Mouse (Mus musculus): Measurements from ENCODE around the gene Ctsw.

The Ctsw gene

DNA sequence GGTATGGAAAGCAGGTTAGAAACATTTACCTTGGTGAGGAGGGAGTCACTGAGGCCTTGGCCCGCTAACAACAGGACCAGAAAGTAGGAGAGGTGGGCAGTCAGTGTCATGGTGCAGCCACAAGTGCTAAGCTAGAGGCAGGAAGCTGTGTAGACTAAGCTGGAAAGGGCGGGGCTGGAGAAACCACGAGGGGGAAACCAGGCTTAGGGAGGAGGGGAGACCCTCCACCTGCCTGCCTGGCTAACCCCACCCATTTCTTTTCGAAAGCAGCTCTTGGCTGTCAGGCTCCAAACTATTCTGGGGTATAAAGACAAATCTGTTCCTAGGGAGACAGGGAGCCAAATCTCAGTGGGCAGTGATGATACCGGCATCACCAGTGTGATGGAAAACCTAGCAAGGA lies at the start of gene Ctsw:
Gene Ctsw, minus strand, starts transcription at position 134 of the 400 bp plus-strand sequence.
- DNase-seq (ENCODE audit: low read depth, low spot score): peak; percentile 61

DNA sequence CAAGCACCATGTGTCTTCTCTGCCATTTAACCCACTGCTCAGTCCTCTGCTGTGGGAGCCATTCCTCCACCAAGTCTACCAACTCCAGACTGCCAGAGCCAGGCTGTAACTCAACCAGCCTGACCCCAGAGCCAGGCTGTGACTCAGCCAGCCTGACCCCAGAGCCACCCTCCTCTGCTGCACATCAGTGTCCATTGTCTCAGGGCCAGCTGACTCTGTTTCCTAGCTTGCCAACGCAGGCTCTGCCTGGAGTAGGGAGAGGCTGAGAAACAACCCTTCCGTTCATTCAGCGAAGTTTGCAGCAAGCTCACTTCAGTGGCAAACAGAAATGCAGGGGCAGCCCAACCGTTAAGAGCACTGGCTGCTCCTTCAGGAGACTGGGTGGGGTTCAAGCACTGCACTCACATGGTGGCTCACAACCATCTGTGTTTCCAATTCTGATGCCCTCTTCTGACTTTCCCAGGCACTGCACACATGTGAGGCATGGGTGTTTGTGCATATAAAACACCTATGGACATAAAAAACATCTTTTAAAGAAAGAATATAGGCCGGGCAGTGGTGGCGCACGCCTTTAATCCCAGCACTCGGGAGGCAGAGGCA lies 48.7 kb upstream of the Ctsw start:
- peak; percentile 49 for DNase-seq (ENCODE audit: low read depth, low spot score)

GRCm38 (mm10) chr19:5515840-5516777 lies 47.8 kb upstream of the Ctsw start:
- DNase-seq (ENCODE audit: low read depth, low spot score): peak; percentile 62

DNA sequence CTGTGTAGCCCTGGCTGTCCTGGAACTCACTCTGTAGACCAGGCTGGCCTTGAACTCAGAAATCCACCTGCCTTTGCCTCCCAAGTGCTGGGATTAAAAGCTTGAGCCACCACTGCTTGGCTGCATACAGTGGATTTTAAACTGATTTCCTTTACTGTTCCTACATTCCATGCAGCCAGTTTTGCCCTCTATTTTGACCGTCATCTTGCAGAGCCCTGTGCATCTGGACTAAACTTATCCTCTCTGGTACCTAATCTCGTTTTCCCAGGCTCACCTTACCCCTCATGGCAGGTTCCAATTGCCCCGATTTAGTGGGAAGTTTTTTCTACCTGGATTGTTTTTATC lies 44.7 kb upstream of the Ctsw start:
- DNase-seq (ENCODE audit: low read depth, low spot score): no peak

DNA sequence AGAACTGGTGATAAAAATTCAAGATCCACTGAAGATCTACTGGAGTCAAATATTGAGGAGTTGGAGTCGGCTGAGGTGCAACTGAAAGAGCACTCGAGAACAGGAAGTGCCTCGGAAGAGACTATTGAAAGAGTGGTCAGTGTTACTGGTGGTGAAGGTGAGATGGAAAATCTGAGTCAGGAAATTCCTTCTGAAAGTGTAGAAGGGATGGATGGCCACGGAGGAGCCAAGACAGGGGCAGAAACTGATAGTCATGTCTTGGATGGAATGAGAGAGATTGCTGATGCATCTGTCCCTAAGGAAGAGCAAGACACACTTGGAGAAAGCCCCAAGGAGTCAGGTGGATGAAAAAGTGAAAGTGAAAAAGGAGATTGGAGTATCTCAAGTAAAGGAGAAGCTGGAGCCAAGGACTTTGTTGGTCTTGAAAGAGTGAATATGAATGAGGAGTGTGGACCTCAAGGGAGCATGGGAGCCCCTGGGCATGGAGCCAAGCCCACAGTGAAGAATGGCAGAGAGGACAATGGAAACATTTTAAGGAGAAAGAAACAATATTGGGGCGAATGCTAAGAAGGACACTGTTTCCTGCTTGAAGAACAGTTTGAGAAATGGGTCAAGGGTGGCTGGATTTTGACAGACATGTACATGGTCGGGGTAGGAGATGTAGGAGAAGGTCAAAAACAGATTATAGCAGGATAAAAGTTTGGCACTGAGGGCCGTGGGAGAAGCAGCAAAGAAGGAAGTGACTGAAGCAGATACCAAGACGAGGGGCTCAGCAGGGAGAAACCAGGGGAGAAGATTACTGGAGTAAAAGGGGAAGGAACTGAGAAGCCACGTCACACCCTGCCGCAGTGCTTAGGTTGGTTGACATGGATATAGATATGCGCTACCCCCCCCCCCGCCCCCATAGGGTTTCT lies 44.0 kb upstream of the Ctsw start:
- no peak for DNase-seq (ENCODE audit: low read depth, low spot score)

DNA sequence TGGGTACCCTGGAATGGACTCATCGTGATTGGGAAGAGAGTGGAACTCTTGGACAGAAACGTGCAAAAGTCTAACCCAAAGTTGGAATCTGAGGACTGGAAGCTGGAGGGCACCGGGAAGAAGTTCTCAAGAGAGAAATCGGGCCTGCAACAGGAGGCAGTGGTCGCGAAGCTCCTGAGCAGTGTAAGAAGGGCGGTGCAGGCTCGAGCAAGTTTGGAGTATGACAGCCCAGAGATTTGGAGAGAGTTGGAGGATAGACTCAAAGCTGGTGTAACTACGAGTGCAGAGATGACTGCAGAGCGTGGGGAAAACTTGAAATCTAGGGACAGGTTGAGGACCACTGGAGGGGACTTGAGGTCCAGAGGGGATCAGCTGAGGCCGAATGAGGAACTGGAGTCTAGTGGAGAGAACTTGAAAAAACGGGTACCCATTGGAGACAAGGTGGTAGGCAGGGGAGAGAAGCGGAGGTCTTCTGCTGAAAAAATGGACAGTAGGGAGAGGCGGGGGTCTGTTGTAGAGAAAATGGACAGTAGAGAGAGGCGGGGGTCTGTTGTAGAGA lies 42.8 kb upstream of the Ctsw start:
- DNase-seq (ENCODE audit: low read depth, low spot score): no peak

DNA sequence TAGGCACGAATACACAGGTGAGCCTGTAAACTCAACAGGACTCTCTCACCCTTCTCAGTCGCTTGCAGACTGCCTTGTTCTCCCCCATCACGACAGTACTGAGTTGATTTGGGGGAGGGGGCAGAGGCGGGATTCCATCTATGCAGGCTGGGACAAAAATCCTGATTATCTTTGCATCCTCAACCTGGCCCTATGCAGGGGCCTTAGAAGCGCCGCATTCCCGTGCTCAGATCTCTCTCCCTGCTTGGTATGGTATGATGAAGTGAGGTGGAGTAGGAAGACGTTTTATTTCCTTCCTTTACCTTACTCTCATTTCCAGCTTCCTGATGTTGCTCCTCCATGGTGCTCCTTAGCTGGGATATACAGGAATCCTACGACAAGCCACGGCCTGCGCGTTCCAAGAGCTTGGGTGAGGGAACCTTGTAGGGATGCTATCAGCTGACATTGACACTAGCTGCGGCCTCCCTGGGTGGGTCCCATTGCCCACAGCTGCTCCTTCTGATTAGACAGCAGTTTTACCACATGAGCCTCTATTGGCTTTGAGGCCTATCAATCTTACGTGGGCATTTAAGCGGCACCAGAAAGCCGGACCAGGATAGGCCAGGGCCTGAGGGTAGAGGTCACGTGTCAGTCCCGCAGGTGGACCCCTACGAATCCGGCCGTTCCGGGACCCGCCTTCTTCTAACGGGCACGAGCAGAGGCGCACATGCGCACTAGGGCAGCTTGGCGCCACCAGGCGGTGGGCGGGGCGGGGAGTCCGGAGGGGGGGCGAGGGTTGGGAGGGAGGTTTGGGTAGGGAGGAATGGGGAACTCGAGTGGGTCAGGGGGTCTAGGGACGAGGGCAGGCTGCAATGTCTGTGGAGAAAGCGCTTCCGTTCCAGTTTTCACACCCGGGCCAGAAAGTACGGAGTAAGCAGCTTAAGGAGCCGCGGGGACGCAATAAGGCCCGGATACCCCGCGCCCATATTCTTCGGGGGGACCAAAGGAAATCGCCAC lies 42.0 kb upstream of the Ctsw start, which contains the start of gene Snx32:
Gene Snx32, minus strand, starts transcription at position 508 of the 996 bp plus-strand sequence.
- DNase-seq (ENCODE audit: low read depth, low spot score): peak; percentile 99

DNA sequence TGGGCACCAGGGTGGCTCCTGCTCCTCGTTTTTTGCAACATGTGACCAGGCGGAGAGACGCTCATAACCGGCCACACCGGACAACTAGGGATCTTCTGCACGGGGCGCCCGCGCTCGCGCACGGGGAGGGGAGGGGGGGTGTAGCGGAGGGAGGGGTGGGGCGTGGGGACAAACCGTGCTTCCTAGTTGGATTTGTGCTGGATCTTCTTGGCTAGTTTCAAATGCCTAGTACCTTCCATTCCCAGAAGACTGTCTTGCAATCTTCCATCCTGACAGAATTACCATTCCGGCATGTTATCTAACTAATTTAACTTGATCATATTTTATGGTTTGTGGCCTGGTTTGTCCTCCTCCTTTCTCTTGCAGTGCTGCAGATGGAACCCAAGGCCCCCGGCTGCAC lies 35.4 kb upstream of the Ctsw start, which contains the start of gene 1700020D05Rik:
Gene 1700020D05Rik, minus strand, starts transcription at position 101 of the 400 bp plus-strand sequence.
- no peak for DNase-seq (ENCODE audit: low read depth, low spot score)

DNA sequence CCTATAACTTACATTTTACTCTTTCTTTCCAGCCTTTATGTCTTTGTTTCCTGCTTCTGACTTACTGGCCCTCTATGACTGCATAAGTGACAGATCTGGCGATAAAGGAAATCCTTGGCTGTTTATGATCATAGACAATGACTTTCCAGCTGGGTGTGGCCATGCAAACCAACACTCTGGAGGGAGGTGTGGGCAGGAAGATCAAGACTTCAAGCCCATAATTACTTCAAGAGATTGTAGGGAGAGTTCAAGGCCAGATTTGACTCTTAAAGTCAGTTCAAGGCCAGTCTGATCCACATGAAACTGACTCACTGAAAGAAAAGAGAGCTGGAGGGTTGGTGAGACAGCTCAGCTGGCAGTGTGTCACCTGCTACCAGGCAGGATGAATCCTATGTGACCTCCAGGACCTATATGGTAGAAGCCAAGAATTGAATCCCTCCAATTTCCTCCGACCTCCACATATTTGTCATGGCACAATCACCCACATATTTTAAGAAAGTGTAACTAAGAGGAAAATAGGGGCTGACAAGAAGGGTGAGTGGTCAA lies 32.1 kb upstream of the Ctsw start:
- no peak for DNase-seq (ENCODE audit: low read depth, low spot score)

DNA sequence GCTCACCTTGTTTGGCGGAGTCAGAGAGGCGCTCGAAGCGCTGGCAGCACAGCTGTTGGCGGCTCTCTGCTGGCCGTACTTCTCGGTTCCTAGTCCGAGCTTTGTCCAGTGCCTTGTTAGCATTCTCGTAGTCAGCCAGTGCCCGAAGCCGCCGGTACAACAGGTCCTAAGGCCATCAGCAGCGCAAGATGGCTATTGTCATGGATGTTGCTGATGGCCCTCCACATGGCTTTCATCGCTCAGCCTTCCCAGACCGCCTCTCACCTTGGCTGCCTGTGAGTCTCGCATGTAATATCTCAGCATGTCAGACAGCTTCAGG lies 27.7 kb upstream of the Ctsw start:
- DNase-seq (ENCODE audit: low read depth, low spot score): peak; percentile 54

DNA sequence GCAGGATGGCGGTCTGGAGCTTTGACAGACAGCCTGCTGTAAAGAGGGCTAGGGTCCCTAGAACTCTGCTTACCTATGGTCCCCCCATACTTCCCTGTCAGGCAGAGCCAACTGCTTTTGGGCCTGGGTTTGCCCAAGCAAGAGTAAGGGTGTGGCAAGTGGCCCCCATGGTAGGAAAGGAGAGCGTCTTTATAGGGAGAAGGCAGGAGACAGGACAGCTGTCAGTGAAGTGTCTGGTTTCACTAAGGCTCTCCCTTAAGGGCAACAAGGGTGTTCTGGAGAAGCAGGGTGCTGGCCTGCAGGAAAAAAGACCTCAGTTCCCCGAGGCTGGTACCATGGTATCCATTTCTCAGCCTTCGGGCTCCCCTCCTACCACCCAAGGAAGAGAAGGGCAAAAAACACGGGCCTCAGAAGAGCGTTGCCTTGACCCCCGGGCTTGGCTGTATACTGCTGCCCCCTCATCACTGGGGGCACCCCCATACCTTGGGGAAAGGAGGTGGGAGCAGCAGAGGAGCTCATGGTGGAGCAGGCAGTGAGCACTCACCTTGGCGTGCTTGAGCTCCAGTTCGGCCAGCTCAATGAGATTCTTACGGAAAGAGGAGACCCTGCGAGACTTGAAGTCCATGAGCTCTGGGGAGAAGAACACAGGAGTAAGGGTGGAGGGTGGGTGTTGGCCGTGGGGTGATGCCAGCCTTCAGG lies 27.2 kb upstream of the Ctsw start:
- DNase-seq (ENCODE audit: low read depth, low spot score): peak; percentile 53

GRCm38 (mm10) chr19:5494314-5494713 lies 26.0 kb upstream of the Ctsw start:
- no peak for DNase-seq (ENCODE audit: low read depth, low spot score)

DNA sequence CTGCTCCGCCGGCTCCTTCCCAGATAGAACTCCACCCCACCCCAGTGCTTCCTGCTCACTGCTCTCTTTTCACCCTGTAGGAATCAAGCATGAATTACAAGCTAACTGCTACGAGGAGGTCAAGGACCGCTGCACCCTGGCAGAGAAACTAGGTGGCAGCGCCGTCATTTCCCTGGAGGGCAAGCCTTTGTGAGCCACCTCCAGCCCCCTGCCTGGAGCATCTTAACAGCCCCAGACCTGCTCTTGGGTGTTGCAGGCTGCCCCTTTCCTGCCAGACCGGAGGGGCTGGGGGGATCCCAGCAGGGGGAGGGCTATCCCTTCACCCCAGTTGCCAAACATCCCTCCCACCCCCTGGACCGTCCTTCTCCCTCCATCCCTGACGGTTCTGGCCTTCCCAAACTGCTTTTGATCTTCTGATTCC lies 25.0 kb upstream of the Ctsw start:
- DNase-seq (ENCODE audit: low read depth, low spot score): peak; percentile 66

DNA sequence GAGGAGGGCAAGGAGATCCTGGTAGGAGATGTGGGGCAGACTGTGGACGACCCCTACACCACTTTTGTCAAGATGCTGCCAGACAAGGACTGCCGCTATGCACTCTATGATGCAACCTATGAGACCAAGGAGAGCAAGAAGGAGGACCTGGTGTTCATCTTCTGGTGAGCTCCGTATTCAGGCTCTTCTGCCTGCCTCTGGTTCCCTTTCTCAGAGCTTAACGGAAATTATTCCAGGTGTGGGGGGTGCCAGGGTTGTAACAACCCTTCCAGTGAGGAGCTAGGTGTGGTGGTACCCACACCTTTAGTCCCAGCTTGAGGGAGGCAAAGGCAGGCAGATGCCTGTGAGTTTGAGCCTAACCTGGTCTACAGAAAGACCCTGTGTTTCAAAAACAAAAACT lies 24.3 kb upstream of the Ctsw start:
- no peak for DNase-seq (ENCODE audit: low read depth, low spot score)

- peak; percentile 92 for DNase-seq (ENCODE audit: low read depth, low spot score)
Observed at GRCm38 (mm10) chr19:5490898-5491708, 22.8 kb upstream of the Ctsw start.

DNA sequence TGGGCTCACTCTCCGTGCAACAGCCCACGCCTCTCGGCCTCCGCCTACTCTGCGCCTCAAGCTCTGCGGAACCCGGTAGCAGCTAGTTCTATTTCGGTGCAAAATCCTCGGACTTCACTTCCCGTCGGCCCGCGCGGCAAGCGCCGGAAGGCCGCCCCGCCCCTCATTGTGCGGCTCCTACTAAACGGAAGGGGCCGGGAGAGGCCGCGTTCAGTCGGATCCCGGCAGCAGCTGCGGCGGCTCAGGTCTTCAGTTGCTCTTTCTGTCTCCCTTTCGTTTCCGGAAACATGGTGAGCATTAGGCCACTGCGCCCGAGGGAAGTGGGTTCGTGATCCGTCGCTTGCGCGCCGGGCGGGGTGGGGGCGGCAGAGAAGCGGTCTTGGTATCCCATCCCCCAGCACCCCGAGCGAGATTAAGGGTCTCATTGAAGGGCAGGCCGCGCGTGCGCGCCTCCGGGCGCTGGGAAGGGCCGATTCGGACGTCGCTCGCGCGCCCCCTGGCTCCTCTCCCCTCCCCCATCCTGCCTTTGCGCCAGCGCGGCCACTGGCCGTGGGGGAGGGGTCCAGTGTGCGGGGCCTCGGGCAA lies 22.1 kb upstream of the Ctsw start, which contains the start of gene Cfl1:
Gene Cfl1, plus strand, starts transcription at position 143 of the 585 bp plus-strand sequence.
- peak; percentile 97 for DNase-seq (ENCODE audit: low read depth, low spot score)

DNA sequence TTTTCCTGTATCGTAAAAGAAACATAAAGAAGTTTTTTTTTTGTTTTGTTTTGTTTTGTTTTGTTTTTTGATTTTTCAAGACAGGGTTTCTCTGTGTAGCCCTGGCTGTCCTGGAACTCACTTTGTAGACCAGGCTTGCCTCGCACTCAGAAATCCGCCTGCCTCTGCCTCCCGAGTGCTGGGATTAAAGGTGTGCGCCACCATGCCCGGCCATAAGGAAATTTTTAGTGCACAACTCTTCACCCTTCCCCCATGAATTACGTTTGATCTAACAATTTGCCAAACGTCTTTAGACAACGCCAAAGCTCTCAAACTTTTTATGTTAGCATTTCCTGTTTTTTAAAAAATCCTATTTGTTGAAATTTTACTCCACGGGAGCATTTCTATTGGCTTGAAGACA lies 21.4 kb upstream of the Ctsw start:
- DNase-seq (ENCODE audit: low read depth, low spot score): peak; percentile 19

Data from R1 (cell line).